Mouse (Mus musculus) hindbrain, embryonic 11.5 days (tissue): ENCODE results near the gene Spon1. TPM values are rescaled to one million over a fixed set of nuclear protein-coding genes. Genes with fewer than 3 reads are reported as not detected.
A peak's percentile ranks its signal among the peaks of the same experiment; 100 is the strongest.

Source experiments
- ATAC-seq: fragments of 200-750 bp; cut with Nextera tagmentation; 2 replicates; pipeline ENCODE4 v1.8.0; 2017; ENCODE audit warnings: mild to moderate bottlenecking, moderate TSS enrichment, moderate library complexity; ENCODE audit not compliant: low FRiP score
- DNase-seq: peaks from one replicate; pipeline ENCODE4 v3.0.0-alpha.2; 2015; ENCODE audit warnings: low spot score
- H3K27ac ChIP-seq: fragments of 300-500 bp; sonication (generic); 2 replicates; pipeline ENCODE4 v1.5.1; 2014; ENCODE audit warnings: mild to moderate bottlenecking, low read depth, low read length
- H3K27me3 ChIP-seq: fragments of 300-500 bp; sonication (generic); 2 replicates; pipeline ENCODE4 v1.6.1; 2014; ENCODE audit warnings: mild to moderate bottlenecking, low read length, moderate library complexity, mixed read lengths; ENCODE audit not compliant: control insufficient read depth, insufficient read depth
- H3K36me3 ChIP-seq: fragments of 300-500 bp; sonication (generic); 2 replicates; pipeline ENCODE4 v1.6.1; 2014; ENCODE audit warnings: mild to moderate bottlenecking, low read length, moderate library complexity, mixed read lengths; ENCODE audit not compliant: control insufficient read depth, insufficient read depth
- H3K4me1 ChIP-seq: fragments of 300-500 bp; sonication (generic); replicated peaks from 2 replicates; pipeline ENCODE4 v1.6.1; 2014; ENCODE audit warnings: low read length, mixed read lengths; ENCODE audit not compliant: control insufficient read depth, insufficient read depth
- H3K4me2 ChIP-seq: fragments of 300-500 bp; sonication (generic); replicated peaks from 2 replicates; pipeline ENCODE4 v1.6.1; 2014; ENCODE audit warnings: mild to moderate bottlenecking, low read depth, low read length
- H3K4me3 ChIP-seq: fragments of 300-500 bp; sonication (generic); 2 replicates; pipeline ENCODE4 v1.5.1; 2014; ENCODE audit warnings: low read depth, low read length
- H3K9ac ChIP-seq: fragments of 300-500 bp; sonication (generic); 2 replicates; pipeline ENCODE4 v1.6.1; 2014; ENCODE audit warnings: low read depth, low read length
- H3K9me3 ChIP-seq: fragments of 300-500 bp; sonication (generic); 2 replicates; pipeline ENCODE4 v1.6.1; 2016; ENCODE audit warnings: low read length; ENCODE audit not compliant: control insufficient read depth
- WGBS: fragments of 180-500 bp; shearing (Covaris S2); extraction: QIAGEN DNeasy Blood & Tissue Kit; methylation state at CpG from one replicate; pipeline ENCODE4 v1.1.7; 2014; 5-methylcytosine and 5-hydroxymethylcytosine counted together
- polyA plus RNA-seq: library from polyadenylated mRNA; unstranded; fragments of >200 nt; fragmentation: Nextera tagmentation; extraction: Ambion mirVana; gene quantifications from 2 replicates; pipeline ENCODE4 v1.2.1, GENCODE M21; 2014

Gene Spon1
- polyA plus RNA-seq, 1 experiment from 2014 or later: 72.3 TPM

GRCm38 (mm10) chr7:113795209-113795608 is 29.4 kb downstream of the Spon1 start:
- Histone ChIP-seq H3K36me3 (no peaks in the 10 kb centered on the region), H3K4me1 (no peaks in the 10 kb centered on the region), H3K4me3 (no peak overlapping the region), H3K9me3 (no peaks in the 10 kb centered on the region), H3K27ac (no peak overlapping the region), H3K9ac (no peak overlapping the region), H3K27me3 (no peaks in the 10 kb centered on the region), H3K4me2 (no peak overlapping the region)
- ATAC-seq: no peak
- WGBS: 75% methylated on average over 5 of the region's 5 CpGs
- DNase-seq: no peak

GRCm38 (mm10) chr7:113797134-113797533 is 31.3 kb downstream of the Spon1 start:
- no peaks in the 10 kb centered on the region for H3K36me3 ChIP-seq
- no peak for ATAC-seq
- no peak for DNase-seq
- H3K9ac ChIP-seq: no peak overlapping the region
- 93% methylated on average over 4 of the region's 4 CpGs for WGBS
- no peaks in the 10 kb centered on the region for H3K4me1 ChIP-seq
- H3K4me2 ChIP-seq: no peak overlapping the region
- H3K9me3 ChIP-seq: no peaks in the 10 kb centered on the region
- H3K4me3 ChIP-seq: no peak overlapping the region
- H3K27ac ChIP-seq: no peak overlapping the region
- H3K27me3 ChIP-seq: no peaks in the 10 kb centered on the region

- WGBS: 93% methylated on average over 6 of the region's 6 CpGs
- H3K4me3 ChIP-seq: no peak overlapping the region
Measured at GRCm38 (mm10) chr7:113798605-113799255, 32.9 kb downstream of the Spon1 start.

GRCm38 (mm10) chr7:113809781-113810180 is 44.0 kb downstream of the Spon1 start:
- H3K9ac ChIP-seq: no peak overlapping the region
- H3K9me3 ChIP-seq: no peaks in the 10 kb centered on the region
- ATAC-seq (no peak), DNase-seq (no peak)
- no peak overlapping the region for H3K27ac ChIP-seq
- H3K27me3 ChIP-seq: no peaks in the 10 kb centered on the region
- no peak overlapping the region for H3K4me2 ChIP-seq
- H3K4me1 ChIP-seq: no peaks in the 10 kb centered on the region
- H3K4me3 ChIP-seq: no peak overlapping the region
- 78% methylated on average over 1 of the region's 1 CpGs for WGBS
- H3K36me3 ChIP-seq: no peaks in the 10 kb centered on the region

More at GRCm38 (mm10) chr7:113798605-113799255, 32.9 kb downstream of the Spon1 start:
- Histone ChIP-seq H3K27ac (no peak overlapping the region), H3K4me1 (no peaks in the 10 kb centered on the region), H3K9me3 (no peaks in the 10 kb centered on the region), H3K27me3 (no peaks in the 10 kb centered on the region), H3K36me3 (no peaks in the 10 kb centered on the region), H3K4me2 (no peak overlapping the region), H3K9ac (no peak overlapping the region)
- ATAC-seq: no peak
- DNase-seq: no peak

- WGBS: 88% methylated on average over 10 of the region's 10 CpGs
- DNase-seq (no peak), ATAC-seq (no peak)
- Histone ChIP-seq H3K36me3 (no peaks in the 10 kb centered on the region), H3K9me3 (no peaks in the 10 kb centered on the region), H3K4me2 (no peak overlapping the region), H3K27me3 (peaks cover 2% of the 10 kb centered on the region; the same call in 1 of the 2 replicates), H3K4me1 (no peaks in the 10 kb centered on the region), H3K9ac (no peak overlapping the region), H3K27ac (no peak overlapping the region), H3K4me3 (no peak overlapping the region)
Measured at GRCm38 (mm10) chr7:113811376-113812158, 45.8 kb downstream of the Spon1 start.

GRCm38 (mm10) chr7:113814101-113814779 is 48.4 kb downstream of the Spon1 start:
- peaks cover 2% of the 10 kb centered on the region; the same call in 1 of the 2 replicates for H3K27me3 ChIP-seq
- no peaks in the 10 kb centered on the region for H3K4me1 ChIP-seq
- DNase-seq (peak; percentile 44), ATAC-seq (peak; percentile 49; the same call in 1 of the 2 replicates)
- H3K4me2 ChIP-seq: no peak overlapping the region
- no peak overlapping the region for H3K9ac ChIP-seq
- no peaks in the 10 kb centered on the region for H3K9me3 ChIP-seq
- H3K36me3 ChIP-seq: no peaks in the 10 kb centered on the region
- H3K4me3 ChIP-seq: no peak overlapping the region
- H3K27ac ChIP-seq: no peak overlapping the region
- 43% methylated on average over 10 of the region's 10 CpGs for WGBS

GRCm38 (mm10) chr7:113815726-113816125 is 49.9 kb downstream of the Spon1 start:
- no peak for ATAC-seq
- Histone ChIP-seq H3K4me2 (no peak overlapping the region), H3K4me1 (no peaks in the 10 kb centered on the region), H3K27ac (no peak overlapping the region), H3K9me3 (no peaks in the 10 kb centered on the region), H3K36me3 (no peaks in the 10 kb centered on the region), H3K9ac (no peak overlapping the region), H3K27me3 (peaks cover 2% of the 10 kb centered on the region; the same call in 1 of the 2 replicates), H3K4me3 (no peak overlapping the region)
- WGBS: 75% methylated on average over 5 of the region's 5 CpGs
- no peak for DNase-seq

GRCm38 (mm10) chr7:113816827-113817334 is 51.1 kb downstream of the Spon1 start:
- peaks cover 2% of the 10 kb centered on the region; the same call in 1 of the 2 replicates for H3K27me3 ChIP-seq
- ATAC-seq (no peak), DNase-seq (no peak)
- no peaks in the 10 kb centered on the region for H3K4me1 ChIP-seq
- no peaks in the 10 kb centered on the region for H3K36me3 ChIP-seq
- H3K27ac ChIP-seq: no peak overlapping the region
- H3K9me3 ChIP-seq: no peaks in the 10 kb centered on the region
- WGBS: 72% methylated on average over 7 of the region's 7 CpGs
- no peak overlapping the region for H3K9ac ChIP-seq
- H3K4me2 ChIP-seq: no peak overlapping the region
- H3K4me3 ChIP-seq: no peak overlapping the region
